In genomic region chr16:35101751-35102420, GRCm38 (mm10) we compare ENCODE assay signal across 29 mouse cellular contexts. TPM values are rescaled to one million over a fixed set of nuclear protein-coding genes. Genes with fewer than 3 reads are reported as not detected.
A peak's percentile ranks its signal among the peaks of the same experiment; 100 is the strongest.
DNase-seq lines count a peak whose midpoint lies in the region; ATAC-seq and TF ChIP-seq lines count a peak whose summit lies in the region.
"Had no signal": no experiment of that assay in that cellular context is flagged by ENCODE, and none has a peak within 500 bp of the region (broad histone marks: within the 10 kb centered on the region; RNA-seq: fewer than 3 reads in every experiment).

No protein-coding gene starts in this region.

- H3K4me3 ChIP-seq in kidney, postnatal 0 days (replicated peaks; ENCODE audit: low read depth, low read length): no peak overlapping the region
- no peak overlapping the region for H3K4me3 ChIP-seq in embryonic facial prominence, embryonic 11.5 days (ENCODE audit: low read depth, low read length)
- no peak overlapping the region for H3K4me3 ChIP-seq in limb, embryonic 11.5 days (ENCODE audit: low read depth, low read length)
- no peak overlapping the region for H3K4me3 ChIP-seq in forebrain, postnatal 0 days (ENCODE audit: low read depth, low read length)
- H3K4me3 ChIP-seq: embryonic facial prominence, embryonic 12.5 days; kidney, embryonic 15.5 days; midbrain, embryonic 10.5 days; stomach, embryonic 15.5 days had no signal

- no peaks in the 10 kb centered on the region for H3K9me3 ChIP-seq in kidney, postnatal 0 days (replicated peaks; ENCODE audit: low read length)
- no peaks in the 10 kb centered on the region for H3K9me3 ChIP-seq in embryonic facial prominence, embryonic 11.5 days (replicated peaks; ENCODE audit: control insufficient read depth, low read length)
- no peaks in the 10 kb centered on the region for H3K9me3 ChIP-seq in limb, embryonic 11.5 days (ENCODE audit: control insufficient read depth, low read length)
- H3K9me3 ChIP-seq in forebrain, postnatal 0 days (ENCODE audit: low read length): no peaks in the 10 kb centered on the region
- H3K9me3 ChIP-seq: embryonic facial prominence, embryonic 12.5 days; kidney, embryonic 15.5 days; midbrain, embryonic 10.5 days; stomach, embryonic 15.5 days had no signal

- no peak for TF ChIP-seq CTCF in kidney, postnatal 0 days (IDR thresholded peaks at IDR 0.05; ENCODE audit: low read depth)
- no peak for TF ChIP-seq CTCF in forebrain, postnatal 0 days (IDR thresholded peaks at IDR 0.05; ENCODE audit: low read depth)

- no peaks in the 10 kb centered on the region for H3K27me3 ChIP-seq in kidney, postnatal 0 days (ENCODE audit: insufficient read depth, low read length)
- H3K27me3 ChIP-seq in embryonic facial prominence, embryonic 11.5 days (ENCODE audit: control insufficient read depth, insufficient read depth, low read length): no peaks in the 10 kb centered on the region
- H3K27me3 ChIP-seq in limb, embryonic 11.5 days (ENCODE audit: control insufficient read depth, insufficient read depth, low read length): no peaks in the 10 kb centered on the region
- no peaks in the 10 kb centered on the region for H3K27me3 ChIP-seq in forebrain, postnatal 0 days (ENCODE audit: insufficient read depth, low read length)
- H3K27me3 ChIP-seq: embryonic facial prominence, embryonic 12.5 days; kidney, embryonic 15.5 days; stomach, embryonic 15.5 days had no signal

- H3K4me1 ChIP-seq in kidney, postnatal 0 days (replicated peaks; ENCODE audit: insufficient read depth, low read length): no peaks in the 10 kb centered on the region
- H3K4me1 ChIP-seq in embryonic facial prominence, embryonic 11.5 days (ENCODE audit: control insufficient read depth, insufficient read depth, low read length): no peaks in the 10 kb centered on the region; the same call in 1 of the 2 replicates
- H3K4me1 ChIP-seq in limb, embryonic 11.5 days (ENCODE audit: control insufficient read depth, insufficient read depth, low read length): peaks cover 8% of the 10 kb centered on the region; the same call in 1 of the 2 replicates
- H3K4me1 ChIP-seq in forebrain, postnatal 0 days (ENCODE audit: insufficient read depth): no peaks in the 10 kb centered on the region
- H3K4me1 ChIP-seq: kidney, embryonic 15.5 days; midbrain, embryonic 10.5 days; stomach, embryonic 15.5 days had no signal

- ATAC-seq in kidney, postnatal 0 days (replicated peaks; ENCODE audit: low FRiP score, low read depth): no peak
- ATAC-seq in embryonic facial prominence, embryonic 11.5 days (replicated peaks; ENCODE audit: insufficient number of reproducible peaks, low FRiP score, low TSS enrichment, low read depth): no peak
- 0 out of 2 replicates have a peak, but pooled peaks have one; percentile 47 for ATAC-seq in limb, embryonic 11.5 days (ENCODE audit: insufficient number of reproducible peaks, low FRiP score, low TSS enrichment, low read depth)
- no peak for ATAC-seq in erythroblast, adult 5-6 weeks (replicated peaks; ENCODE audit: low FRiP score, poor library complexity, severe bottlenecking)
- ATAC-seq in forebrain, postnatal 0 days: no peak
- ATAC-seq: hindbrain, postnatal 0 days; intestine, postnatal 0 days; liver, postnatal 0 days; lung, postnatal 0 days had no signal

- no peak overlapping the region for H3K4me2 ChIP-seq in kidney, postnatal 0 days (ENCODE audit: low read length)
- no peak overlapping the region for H3K4me2 ChIP-seq in embryonic facial prominence, embryonic 11.5 days (ENCODE audit: low read depth, low read length)
- no peak overlapping the region for H3K4me2 ChIP-seq in limb, embryonic 11.5 days (ENCODE audit: low read depth, severe bottlenecking)
- no peak overlapping the region for H3K4me2 ChIP-seq in forebrain, postnatal 0 days (ENCODE audit: low read depth)
- H3K4me2 ChIP-seq: embryonic facial prominence, embryonic 12.5 days; heart, embryonic 11.5 days; kidney, embryonic 15.5 days; liver, embryonic 11.5 days; stomach, embryonic 15.5 days had no signal

- WGBS in kidney, postnatal 0 days: 50% methylated on average over 12 of the region's 12 CpGs
- WGBS in embryonic facial prominence, embryonic 11.5 days: 67% methylated on average over 12 of the region's 12 CpGs
- WGBS in limb, embryonic 11.5 days: 32% methylated on average over 12 of the region's 12 CpGs
- 79% methylated on average over 12 of the region's 12 CpGs for WGBS in forebrain, postnatal 0 days

- DNase-seq in kidney, postnatal 0 days (ENCODE audit: low spot score): peak; percentile 8
- no peak for DNase-seq in kidney, adult 8-10 months
- DNase-seq in A20 (ENCODE audit: low read depth, low spot score): peak; percentile 21
- peak; percentile 37 for DNase-seq in embryonic facial prominence, embryonic 11.5 days (ENCODE audit: low spot score)
- peak; percentile 52 for DNase-seq in limb, embryonic 11.5 days (ENCODE audit: low spot score)
- no peak for DNase-seq in forebrain, postnatal 0 days
- no peak for DNase-seq in frontal cortex, postnatal 10 days (ENCODE audit: low spot score in 2 of 2)
- DNase-seq: adrenal gland, adult 8-10 months; cerebellum, adult 18-20 months; cerebellum, postnatal 14 days; gastrocnemius, postnatal 14 days; heart, adult 11 months; kidney, postnatal 4 days; layer of hippocampus, adult 9-11 months; liver, postnatal 0 days; right cerebral cortex, postnatal 4 days; thymus, adult 2 months had no signal

- H3K9ac ChIP-seq in kidney, postnatal 0 days (ENCODE audit: low read depth, low read length): no peak overlapping the region
- H3K9ac ChIP-seq in embryonic facial prominence, embryonic 11.5 days (replicated peaks; ENCODE audit: low read length): no peak overlapping the region
- no peak overlapping the region for H3K9ac ChIP-seq in limb, embryonic 11.5 days (ENCODE audit: low read length)
- H3K9ac ChIP-seq in forebrain, postnatal 0 days: no peak overlapping the region
- H3K9ac ChIP-seq: embryonic facial prominence, embryonic 12.5 days; kidney, embryonic 15.5 days; liver, postnatal 0 days; stomach, embryonic 15.5 days had no signal

- no peaks in the 10 kb centered on the region for H3K36me3 ChIP-seq in kidney, postnatal 0 days (ENCODE audit: insufficient read depth, low read length)
- H3K36me3 ChIP-seq in embryonic facial prominence, embryonic 11.5 days (replicated peaks; ENCODE audit: control insufficient read depth, insufficient read depth, low read depth, low read length): no peaks in the 10 kb centered on the region
- peaks cover 2% of the 10 kb centered on the region; the same call in 1 of the 2 replicates for H3K36me3 ChIP-seq in limb, embryonic 11.5 days (ENCODE audit: control insufficient read depth, insufficient read depth, low read length)
- peaks cover 2% of the 10 kb centered on the region; the same call in 1 of the 2 replicates for H3K36me3 ChIP-seq in forebrain, postnatal 0 days (ENCODE audit: insufficient read depth)
- H3K36me3 ChIP-seq: embryonic facial prominence, embryonic 12.5 days had no signal

- no peak overlapping the region for H3K27ac ChIP-seq in kidney, postnatal 0 days
- no peak overlapping the region for H3K27ac ChIP-seq in embryonic facial prominence, embryonic 11.5 days (replicated peaks; ENCODE audit: low read depth, low read length)
- H3K27ac ChIP-seq in limb, embryonic 11.5 days (replicated peaks; ENCODE audit: low read depth, low read length): peak overlapping the region; percentile 79
- no peak overlapping the region for H3K27ac ChIP-seq in forebrain, postnatal 0 days (ENCODE audit: low read depth, low read length)
- H3K27ac ChIP-seq: embryonic facial prominence, embryonic 12.5 days; hindbrain, postnatal 0 days; kidney, embryonic 15.5 days; macrophage; midbrain, embryonic 10.5 days; stomach, embryonic 15.5 days had no signal

RNA-seq across cellular contexts. Expression of gene Adcy5, which starts 52.8 kb away (rescaled TPM):
- polyA plus RNA-seq in kidney, postnatal 0 days (2015; fragmentation: Nextera tagmentation; extraction: Ambion mirVana): 0.63 and 0.66 TPM in 2 replicates
- polyA plus RNA-seq in embryonic facial prominence, embryonic 11.5 days (2014; fragmentation: Nextera tagmentation; extraction: Ambion mirVana): 1.4 and 1.6 TPM in 2 replicates
- polyA plus RNA-seq in limb, embryonic 11.5 days (2014; fragmentation: Nextera tagmentation; extraction: Ambion mirVana): 1.5 and 1.6 TPM in 2 replicates
- total RNA-seq in erythroblast, adult 5-6 weeks (2015; ENCODE audit: low replicate concordance): not detected in 2 replicates
- total RNA-seq in erythroblast, adult 5-6 weeks (2017; ENCODE audit: low replicate concordance): under 0.01 TPM in 1 of 2 replicates, not detected in the other
- total RNA-seq in forebrain, postnatal 0 days (2014; rRNA removed): 52.7 and 57.8 TPM in 2 replicates
- 5.8 and 7.0 TPM in 2 replicates for polyA plus RNA-seq in forebrain, postnatal 0 days (2015; fragmentation: Nextera tagmentation; extraction: Ambion mirVana)
- total RNA-seq: hematopoietic stem cell, adult 5-6 weeks had no signal

Comparison
In these comparisons a context has a peak if more than half of its experiments do, and no peak if none do; other contexts are left out.
1. DNase-seq: peak in kidney, postnatal 0 days (single experiment), A20 (single experiment), embryonic facial prominence, embryonic 11.5 days (single experiment) and limb, embryonic 11.5 days (single experiment); none in kidney, adult 8-10 months (0 of 2), forebrain, postnatal 0 days (single experiment) and frontal cortex, postnatal 10 days (0 of 2).